In genomic region chr16:26371325-26372053, GRCm38 (mm10) we compare ENCODE assay signal across 8 mouse cellular contexts. TPM values are rescaled to one million over a fixed set of nuclear protein-coding genes. Genes with fewer than 3 reads are reported as not detected.
DNase-seq lines count a peak whose midpoint lies in the region; ATAC-seq and TF ChIP-seq lines count a peak whose summit lies in the region.

Gene Cldn1, minus strand, starts transcription at chr16:26371841.

- TF ChIP-seq CTCF in CH12.LX (conservative IDR thresholded peaks at IDR 0.05 in 1 of 2, IDR thresholded peaks at IDR 0.05 in 1 of 2; ENCODE audit: low read depth in 2 of 2, low read length in 2 of 2), result peak in 1 of 2 experiments; percentile 77; a peak in 2 of 4 replicates
- peak; percentile 60; the same call in 1 of the 2 replicates for TF ChIP-seq CTCF in cerebellum, adult 2 months (IDR thresholded peaks at IDR 0.05; ENCODE audit: borderline replicate concordance, insufficient read depth, low read depth, low read length)
- TF ChIP-seq CTCF in forebrain, postnatal 0 days (IDR thresholded peaks at IDR 0.05; ENCODE audit: low read depth), result peak; percentile 92

- dilution Hi-C loops in CH12.LX (cut with MboI; ENCODE audit: extremely low pct_ligation_motif_present, extremely low pct_unique_long_range_greater_than_20kb, low sequenced_read_pairs), result no loop called here

- no peaks in the 10 kb centered on the region for H3K79me2 ChIP-seq in CH12.LX (replicated peaks; ENCODE audit: control insufficient read depth, extremely low read depth, insufficient read depth, poor library complexity, severe bottlenecking)

- no peaks in the 10 kb centered on the region for H3K27me3 ChIP-seq in CH12.LX (replicated peaks)
- no peaks in the 10 kb centered on the region for H3K27me3 ChIP-seq in cerebellum, adult 2 months (ENCODE audit: control insufficient read depth, insufficient read depth, low read length)
- no peaks in the 10 kb centered on the region for H3K27me3 ChIP-seq in forebrain, postnatal 0 days (ENCODE audit: insufficient read depth, low read length)
- no peaks in the 10 kb centered on the region for H3K27me3 ChIP-seq in neural tube, embryonic 14.5 days (ENCODE audit: control insufficient read depth, insufficient read depth, low read length)

- no peak for TF ChIP-seq POLR2A in CH12.LX (IDR thresholded peaks at IDR 0.05; ENCODE audit: low read depth, low read length)
- TF ChIP-seq POLR2A in cerebellum, adult 2 months (IDR thresholded peaks at IDR 0.05; ENCODE audit: borderline replicate concordance, insufficient read depth, low read length), result no peak

- no peak for TF ChIP-seq EP300 in CH12.LX (IDR thresholded peaks at IDR 0.05; ENCODE audit: low read length)

- H3K36me3 ChIP-seq in CH12.LX (replicated peaks in 1 of 2; ENCODE audit: control insufficient read depth in 1 of 2, insufficient read depth in 1 of 2, low read length in 1 of 2), result no peaks in the 10 kb centered on the region
- no peaks in the 10 kb centered on the region for H3K36me3 ChIP-seq in forebrain, postnatal 0 days (ENCODE audit: insufficient read depth)
- no peaks in the 10 kb centered on the region for H3K36me3 ChIP-seq in neural tube, embryonic 14.5 days (ENCODE audit: control insufficient read depth, insufficient read depth, low read length)

- no peak within 1 kb of the TSS for H3K4me3 ChIP-seq in CH12.LX (replicated peaks in 1 of 3; ENCODE audit: low read depth in 2 of 3, low read length in 2 of 3, poor library complexity in 1 of 3)
- peak within 1 kb of the TSS; percentile 56 for H3K4me3 ChIP-seq in cerebellum, adult 2 months (replicated peaks; ENCODE audit: insufficient read depth, low read depth, low read length)
- peak within 1 kb of the TSS; percentile 42 for H3K4me3 ChIP-seq in forebrain, postnatal 0 days (ENCODE audit: low read depth, low read length)
- H3K4me3 ChIP-seq in neural tube, embryonic 14.5 days (ENCODE audit: low read depth, low read length), result peak within 1 kb of the TSS; percentile 35

- peak; percentile 90 for ATAC-seq in forebrain, postnatal 0 days
- ATAC-seq in neural tube, embryonic 14.5 days (ENCODE audit: low read depth), result peak; percentile 89

- in situ Hi-C loops in CH12.LX (cut with MboI; ENCODE audit: low pct_ligation_motif_present, low pct_unique_long_range_greater_than_20kb, low sequenced_read_pairs), result no loop called here

- 0 out of 2 replicates have a peak within 1 kb of the TSS, but pooled peaks have one; percentile 23 for H3K4me2 ChIP-seq in CH12.LX (ENCODE audit: insufficient read depth, low read depth, poor library complexity, severe bottlenecking)
- peak within 1 kb of the TSS; percentile 78 for H3K4me2 ChIP-seq in forebrain, postnatal 0 days (ENCODE audit: low read depth)
- peak within 1 kb of the TSS; percentile 64 for H3K4me2 ChIP-seq in neural tube, embryonic 14.5 days (ENCODE audit: low read depth, low read length)

- H3K9me3 ChIP-seq in CH12.LX (replicated peaks; ENCODE audit: low read length), result no peaks in the 10 kb centered on the region
- no peaks in the 10 kb centered on the region for H3K9me3 ChIP-seq in forebrain, postnatal 0 days (ENCODE audit: low read length)
- no peaks in the 10 kb centered on the region for H3K9me3 ChIP-seq in neural tube, embryonic 14.5 days (ENCODE audit: control insufficient read depth, low read length)

- 3% methylated on average over 33 of the region's 33 CpGs for WGBS in cerebellum, adult 2 months
- 3% methylated on average over 33 of the region's 33 CpGs for WGBS in forebrain, postnatal 0 days
- WGBS in neural tube, embryonic 14.5 days, result 3% methylated on average over 33 of the region's 33 CpGs

- intact Hi-C loops in heart, postnatal 25 days (cut with DNase I), result loop anchor here (1.0 to 2.0 kb wide), 2 partner anchors 137 to 404 kb away; no protein-coding TSS in a partner anchor

- peak; percentile 46 for TF ChIP-seq RAD21 in CH12.LX (IDR thresholded peaks at IDR 0.05; ENCODE audit: low read depth, low read length)

- H3K9ac ChIP-seq in CH12.LX (ENCODE audit: insufficient read depth, low read depth), result no peak within 1 kb of the TSS
- peak within 1 kb of the TSS; percentile 35; the same call in 1 of the 2 replicates for H3K9ac ChIP-seq in forebrain, postnatal 0 days
- H3K9ac ChIP-seq in neural tube, embryonic 14.5 days (replicated peaks; ENCODE audit: low read depth, low read length), result peak within 1 kb of the TSS; percentile 41

- no peaks in the 10 kb centered on the region for H3K4me1 ChIP-seq in CH12.LX (ENCODE audit: control insufficient read depth in 1 of 2, insufficient read depth in 2 of 2)
- no peaks in the 10 kb centered on the region for H3K4me1 ChIP-seq in cerebellum, adult 2 months (ENCODE audit: control insufficient read depth, insufficient read depth, low read length)
- no peaks in the 10 kb centered on the region for H3K4me1 ChIP-seq in forebrain, postnatal 0 days (ENCODE audit: insufficient read depth)
- H3K4me1 ChIP-seq in neural tube, embryonic 14.5 days (ENCODE audit: control insufficient read depth, insufficient read depth, low read length), result no peaks in the 10 kb centered on the region

- peak; percentile 34 for DNase-seq in CH12.LX (ENCODE audit: extremely low read depth)
- DNase-seq in cerebellum, adult 2 months, result peak; percentile 40 to 61
- DNase-seq in forebrain, postnatal 0 days, result peak; percentile 83
- peak; percentile 30 for DNase-seq in heart, postnatal 25 days (ENCODE audit: low spot score)
- DNase-seq in layer of hippocampus, adult 18-20 months (ENCODE audit: low spot score in 2 of 2), result peak; percentile 69 to 71
- peak; percentile 77 to 79 for DNase-seq in lung, adult 18-20 months
- DNase-seq in telencephalon, adult 2 months (ENCODE audit: low read depth, low spot score), result peak; percentile 33

- no peak within 1 kb of the TSS for H3K27ac ChIP-seq in CH12.LX (ENCODE audit: insufficient read depth, low read depth)
- no peak within 1 kb of the TSS for H3K27ac ChIP-seq in cerebellum, adult 2 months (ENCODE audit: insufficient read depth, low read length)
- no peak within 1 kb of the TSS for H3K27ac ChIP-seq in forebrain, postnatal 0 days (ENCODE audit: low read depth, low read length)
- H3K27ac ChIP-seq in neural tube, embryonic 14.5 days (ENCODE audit: low read depth, low read length), result no peak within 1 kb of the TSS

TF ChIP-seq in CH12.LX, 34 proteins besides CTCF, POLR2A, EP300 and RAD21:
- TF ChIP-seq SMC3 (IDR thresholded peaks at IDR 0.05; ENCODE audit: low read depth, low read length), result peak; percentile 61
- peak; percentile 90 for TF ChIP-seq IRF4 (IDR thresholded peaks at IDR 0.05; ENCODE audit: low read depth, low read length)
- no peak for TF ChIP-seq MXI1 (IDR thresholded peaks at IDR 0.05; ENCODE audit: low read depth, low read length)
TF ChIP-seq in CH12.LX: peak in this region for 2.

RNA-seq across cellular contexts. Expression of gene Cldn1, which starts in this region (rescaled TPM):
- not detected in 2 replicates for total RNA-seq in CH12.LX (2012; rRNA removed)
- total RNA-seq in CH12.LX (2014; rRNA removed), result not detected in 2 replicates
- polyA plus RNA-seq in CH12.LX (2012; ENCODE audit: insufficient read length, low read depth), result not detected in 2 replicates
- 0.88 and 2.2 TPM in 2 replicates for polyA plus RNA-seq in cerebellum, adult 2 months (2012; rRNA removed)
- 4.9 and 5.3 TPM in 2 replicates for total RNA-seq in forebrain, postnatal 0 days (2014; rRNA removed)
- polyA plus RNA-seq in forebrain, postnatal 0 days (2015; fragmentation: Nextera tagmentation; extraction: Ambion mirVana), result 4.5 and 5.8 TPM in 2 replicates
- total RNA-seq in heart, postnatal 25 days (2021), result under 1 TPM; 0.42 to 0.53 TPM
- 1 to 10 TPM in 1 of 2 experiments, under 1 TPM in 1; 0.68 to 1.5 TPM for total RNA-seq in layer of hippocampus, adult 18-20 months (2021)
- polyA plus RNA-seq in neural tube, embryonic 14.5 days (2014; fragmentation: Nextera tagmentation; extraction: Ambion mirVana), result 2.7 and 4.5 TPM in 2 replicates

Comparison
In these comparisons a context has a peak if more than half of its experiments do, and no peak if none do; other contexts are left out.
1. Peak in DNase-seq and H3K4me2 ChIP-seq in CH12.LX; RNA of the gene not detected or under 1 TPM.
2. Peak in DNase-seq in heart, postnatal 25 days; RNA of the gene not detected or under 1 TPM.
3. DNase-seq: peak in every context shown above with its lines; median percentile 83 in forebrain, postnatal 0 days; 78 in lung, adult 18-20 months; 70 in layer of hippocampus, adult 18-20 months; 50 in cerebellum, adult 2 months; 34 in CH12.LX; 33 in telencephalon, adult 2 months; 30 in heart, postnatal 25 days.
4. H3K4me2 ChIP-seq: peak in every context shown above with its lines; median percentile 78 in forebrain, postnatal 0 days; 64 in neural tube, embryonic 14.5 days; 23 in CH12.LX.
5. H3K4me3 ChIP-seq: peak in cerebellum, adult 2 months (single experiment), forebrain, postnatal 0 days (single experiment) and neural tube, embryonic 14.5 days (single experiment); none in CH12.LX (0 of 3).